Mouse (Mus musculus): ENCODE results near the gene Cd24a. TPM values are rescaled to one million over a fixed set of nuclear protein-coding genes. Genes with fewer than 3 reads are reported as not detected.

Cd24a gene
- polyA plus RNA-seq, 1 experiment, result 1.9 TPM

DNA sequence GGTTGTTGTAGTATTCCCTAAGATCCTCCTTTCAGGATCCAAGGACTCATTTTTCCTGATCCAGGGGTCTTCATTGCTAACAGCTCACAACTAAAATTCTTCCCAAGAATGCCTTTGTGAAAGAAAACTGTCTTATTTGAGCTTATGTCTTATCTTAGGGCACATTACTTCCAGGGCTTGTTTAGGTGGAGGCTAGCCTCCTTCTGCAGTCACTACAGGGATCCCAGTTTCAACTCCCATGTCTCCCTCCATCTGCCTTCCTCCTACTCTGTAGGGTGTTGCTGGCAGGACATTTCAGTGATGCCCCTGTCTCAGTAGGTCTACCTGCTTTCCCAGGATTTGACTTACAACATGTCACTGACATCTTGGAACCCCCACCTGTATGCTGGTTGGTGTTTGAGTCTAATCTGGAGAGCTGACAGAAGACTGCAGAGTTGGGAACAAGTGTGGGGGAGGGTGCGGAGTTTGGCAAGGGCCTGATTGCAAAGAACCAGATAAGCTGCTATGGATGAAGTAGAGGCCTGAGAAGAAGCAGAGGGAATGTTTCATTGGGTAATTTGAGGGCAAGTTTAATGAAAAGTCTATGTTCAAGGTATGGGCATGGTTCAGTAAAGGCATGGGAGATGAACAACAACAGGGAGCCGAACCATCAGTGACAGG is 20.1 kb downstream of the Cd24a start:
- Histone ChIP-seq H3K4me1 (ENCODE audit: control insufficient read depth, insufficient read depth, low read length) (no peaks in the 10 kb centered on the region), H3K4me3 (ENCODE audit: insufficient read depth, low read length) (no peak overlapping the region), H3K27ac (ENCODE audit: insufficient read depth, low read depth, low read length) (no peak overlapping the region)
- TF ChIP-seq CTCF (IDR thresholded peaks at IDR 0.05; ENCODE audit: low read depth, low read length) (no peak), POLR2A (IDR thresholded peaks at IDR 0.05; ENCODE audit: borderline replicate concordance, low read depth, low read length) (no peak)

DNA sequence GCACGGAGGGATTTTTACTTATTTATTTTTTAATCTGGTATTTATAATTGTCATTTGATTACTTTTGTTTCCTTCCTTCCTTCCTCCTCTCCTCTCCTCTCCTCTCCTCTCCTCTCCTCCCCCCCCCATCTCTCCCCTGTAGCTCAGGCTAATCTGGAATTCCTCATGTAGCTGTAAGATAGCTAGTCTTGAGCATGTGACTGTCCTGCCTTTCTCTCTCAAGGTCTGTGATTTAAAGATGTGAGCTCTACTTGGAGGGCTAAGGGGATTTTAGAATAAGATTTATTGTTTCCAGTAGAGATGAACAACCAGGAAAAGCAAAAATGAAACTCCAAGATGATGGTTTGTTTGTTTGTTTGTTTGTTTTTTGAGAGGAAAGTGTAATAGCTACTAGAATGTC is 23.0 kb downstream of the Cd24a start:
- Histone ChIP-seq H3K27ac (ENCODE audit: insufficient read depth, low read depth, low read length) (no peak overlapping the region), H3K4me1 (ENCODE audit: control insufficient read depth, insufficient read depth, low read length) (no peaks in the 10 kb centered on the region), H3K4me3 (ENCODE audit: insufficient read depth, low read length) (no peak overlapping the region)
- no peak for TF ChIP-seq POLR2A (IDR thresholded peaks at IDR 0.05; ENCODE audit: borderline replicate concordance, low read depth, low read length)
- TF ChIP-seq CTCF (IDR thresholded peaks at IDR 0.05; ENCODE audit: low read depth, low read length), result no peak

DNA sequence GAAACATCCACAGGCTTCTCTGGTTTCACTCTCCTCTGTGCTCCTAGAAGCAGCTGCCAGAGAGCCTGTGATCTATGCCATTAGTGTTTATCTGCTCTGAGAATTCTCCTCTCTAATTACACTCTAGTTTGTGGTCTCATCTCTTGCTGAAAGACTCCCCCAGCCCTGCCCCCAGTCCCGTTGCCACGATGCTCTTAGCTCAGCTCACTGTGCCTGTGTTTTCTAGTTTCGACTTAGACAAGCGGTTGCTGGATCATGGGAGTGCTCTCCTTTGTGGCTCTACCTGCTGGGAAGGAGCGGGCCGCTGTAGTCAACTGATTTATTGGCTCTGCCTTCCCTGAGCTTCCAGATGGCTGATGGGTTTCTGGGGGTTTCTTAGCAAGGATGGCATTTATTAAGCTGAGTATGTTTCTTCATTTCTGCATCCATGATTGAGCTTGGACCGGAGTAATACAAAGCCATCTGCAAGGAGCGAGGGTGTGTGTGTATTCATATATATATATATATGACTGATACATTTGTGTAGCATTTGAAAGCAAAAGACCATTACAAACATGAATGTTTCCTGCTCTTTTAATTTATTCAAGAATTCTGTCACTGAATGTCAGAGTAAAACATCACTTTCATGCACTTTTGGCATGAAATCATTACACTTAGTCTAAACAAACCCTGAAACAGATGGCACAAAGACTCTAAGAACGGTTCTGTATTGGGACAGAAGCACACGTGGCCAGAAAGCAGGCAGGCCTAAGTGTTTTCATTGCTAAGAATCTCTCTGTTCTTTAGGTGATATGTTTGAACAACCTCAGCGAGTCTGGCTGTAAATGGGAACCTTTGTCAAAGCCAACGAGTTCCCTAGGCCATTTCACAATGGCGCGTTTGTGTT is 23.7 kb downstream of the Cd24a start:
- Histone ChIP-seq H3K4me1 (ENCODE audit: control insufficient read depth, insufficient read depth, low read length) (no peaks in the 10 kb centered on the region), H3K4me3 (ENCODE audit: insufficient read depth, low read length) (no peak overlapping the region), H3K27ac (ENCODE audit: insufficient read depth, low read depth, low read length) (no peak overlapping the region)
- TF ChIP-seq POLR2A (IDR thresholded peaks at IDR 0.05; ENCODE audit: borderline replicate concordance, low read depth, low read length), result no peak
- no peak for TF ChIP-seq CTCF (IDR thresholded peaks at IDR 0.05; ENCODE audit: low read depth, low read length)

DNA sequence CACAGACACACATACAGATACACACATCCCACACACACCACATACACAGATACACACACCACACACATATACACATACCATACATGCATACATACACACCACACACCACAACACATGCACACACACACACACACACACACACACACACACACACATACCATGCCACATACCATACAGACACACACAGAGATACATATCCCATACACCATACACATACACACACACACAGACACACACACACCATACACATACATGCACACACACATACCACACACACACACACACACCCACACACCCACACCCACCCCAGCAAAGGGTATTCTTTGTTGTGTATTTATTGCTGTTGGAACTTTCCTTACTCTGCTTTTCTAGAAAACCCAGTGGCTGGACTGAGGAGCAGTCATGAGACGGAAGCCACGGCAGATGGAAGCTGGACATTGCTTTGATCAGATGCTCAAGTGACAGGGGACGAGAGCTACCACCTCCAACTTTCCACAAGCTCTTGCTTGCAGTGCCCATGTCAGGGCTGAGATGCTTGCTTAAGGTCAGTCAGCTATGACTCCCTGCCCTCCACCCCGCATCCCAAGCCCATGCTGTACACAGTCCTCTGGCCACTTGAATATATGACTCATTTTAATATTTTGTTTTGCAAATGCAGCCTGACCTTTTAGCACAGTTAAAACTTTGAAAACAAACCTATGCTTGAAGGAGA is 26.0 kb downstream of the Cd24a start:
- Histone ChIP-seq H3K27ac (ENCODE audit: insufficient read depth, low read depth, low read length) (no peak overlapping the region), H3K4me3 (ENCODE audit: insufficient read depth, low read length) (no peak overlapping the region), H3K4me1 (ENCODE audit: control insufficient read depth, insufficient read depth, low read length) (no peaks in the 10 kb centered on the region)
- no peak for TF ChIP-seq POLR2A (IDR thresholded peaks at IDR 0.05; ENCODE audit: borderline replicate concordance, low read depth, low read length)
- TF ChIP-seq CTCF (IDR thresholded peaks at IDR 0.05; ENCODE audit: low read depth, low read length), result no peak

DNA sequence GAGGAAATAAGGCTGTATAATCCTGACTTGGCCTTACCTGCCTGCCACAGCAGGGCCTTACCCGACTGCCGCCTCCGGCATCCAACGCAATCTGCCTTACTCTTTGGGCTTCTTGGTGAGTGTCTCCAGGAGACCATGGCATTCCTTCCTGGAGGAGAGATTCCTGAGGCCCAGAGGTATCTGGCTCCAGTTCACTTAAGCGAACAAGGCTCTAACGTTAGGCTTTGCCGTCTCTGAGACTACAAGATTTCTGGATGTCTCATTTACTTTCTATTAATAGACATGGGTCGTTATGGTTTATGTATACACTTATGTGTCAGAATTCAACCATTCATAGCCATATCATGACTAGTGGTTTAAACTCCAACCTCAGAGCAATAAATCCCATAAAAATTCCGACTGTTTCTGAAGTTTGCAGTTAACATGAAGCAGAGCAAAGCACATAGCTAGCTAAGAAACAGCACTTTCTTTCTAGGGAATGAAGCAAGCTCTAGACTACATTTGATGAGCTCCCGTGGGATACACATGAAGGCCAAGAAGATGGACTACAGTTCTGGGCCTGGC is 26.7 kb downstream of the Cd24a start:
- TF ChIP-seq POLR2A (IDR thresholded peaks at IDR 0.05; ENCODE audit: borderline replicate concordance, low read depth, low read length), result no peak
- TF ChIP-seq CTCF (IDR thresholded peaks at IDR 0.05; ENCODE audit: low read depth, low read length), result no peak
- no peaks in the 10 kb centered on the region for H3K4me1 ChIP-seq (ENCODE audit: control insufficient read depth, insufficient read depth, low read length)
- H3K4me3 ChIP-seq (ENCODE audit: insufficient read depth, low read length), result no peak overlapping the region
- H3K27ac ChIP-seq (ENCODE audit: insufficient read depth, low read depth, low read length), result no peak overlapping the region

DNA sequence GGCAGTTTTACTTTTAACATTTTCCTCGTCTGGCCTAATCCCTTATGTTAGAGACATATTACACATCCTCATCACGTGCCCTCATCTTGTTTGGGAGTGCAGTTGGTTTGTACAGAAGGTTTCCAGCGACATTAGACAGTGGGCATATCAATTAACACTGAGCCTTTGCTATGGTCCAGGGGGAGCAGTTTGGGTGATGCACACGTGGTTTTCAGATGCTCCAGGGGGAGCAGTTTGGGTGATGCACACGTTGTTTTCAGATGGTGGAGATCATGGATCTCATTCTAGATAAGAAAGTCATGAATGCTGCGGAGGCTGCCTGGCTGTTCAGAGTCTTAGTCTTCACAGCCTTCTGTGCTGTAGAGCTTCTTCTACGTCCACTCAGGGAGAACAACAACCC is 27.8 kb downstream of the Cd24a start:
- Histone ChIP-seq H3K27ac (ENCODE audit: insufficient read depth, low read depth, low read length) (no peak overlapping the region), H3K4me1 (ENCODE audit: control insufficient read depth, insufficient read depth, low read length) (no peaks in the 10 kb centered on the region), H3K4me3 (ENCODE audit: insufficient read depth, low read length) (no peak overlapping the region)
- TF ChIP-seq CTCF (IDR thresholded peaks at IDR 0.05; ENCODE audit: low read depth, low read length) (no peak), POLR2A (IDR thresholded peaks at IDR 0.05; ENCODE audit: borderline replicate concordance, low read depth, low read length) (no peak)

DNA sequence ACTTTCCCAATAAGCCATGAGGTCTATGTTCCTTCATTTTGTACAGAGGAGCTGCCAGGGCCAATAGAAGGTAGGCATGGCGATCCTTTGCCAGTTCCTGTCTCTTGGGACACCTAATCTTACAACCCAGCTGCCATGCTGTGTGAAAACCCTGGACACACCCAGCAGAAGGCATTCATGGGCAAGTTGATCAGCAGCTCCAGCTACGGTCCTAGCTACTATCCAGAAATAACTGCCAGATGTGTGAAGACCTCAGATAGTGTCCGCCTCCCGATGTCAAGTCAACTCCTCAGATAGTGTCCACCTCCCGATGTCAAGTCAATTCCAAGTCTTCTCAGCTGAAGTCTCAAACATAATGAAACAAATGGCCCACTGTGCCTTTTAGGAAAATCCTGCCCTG is 31.4 kb downstream of the Cd24a start:
- Histone ChIP-seq H3K4me1 (ENCODE audit: control insufficient read depth, insufficient read depth, low read length) (peaks cover 2% of the 10 kb centered on the region; the same call in 1 of the 2 replicates), H3K27ac (ENCODE audit: insufficient read depth, low read depth, low read length) (no peak overlapping the region), H3K4me3 (ENCODE audit: insufficient read depth, low read length) (no peak overlapping the region)
- no peak for TF ChIP-seq POLR2A (IDR thresholded peaks at IDR 0.05; ENCODE audit: borderline replicate concordance, low read depth, low read length)
- no peak for TF ChIP-seq CTCF (IDR thresholded peaks at IDR 0.05; ENCODE audit: low read depth, low read length)

DNA sequence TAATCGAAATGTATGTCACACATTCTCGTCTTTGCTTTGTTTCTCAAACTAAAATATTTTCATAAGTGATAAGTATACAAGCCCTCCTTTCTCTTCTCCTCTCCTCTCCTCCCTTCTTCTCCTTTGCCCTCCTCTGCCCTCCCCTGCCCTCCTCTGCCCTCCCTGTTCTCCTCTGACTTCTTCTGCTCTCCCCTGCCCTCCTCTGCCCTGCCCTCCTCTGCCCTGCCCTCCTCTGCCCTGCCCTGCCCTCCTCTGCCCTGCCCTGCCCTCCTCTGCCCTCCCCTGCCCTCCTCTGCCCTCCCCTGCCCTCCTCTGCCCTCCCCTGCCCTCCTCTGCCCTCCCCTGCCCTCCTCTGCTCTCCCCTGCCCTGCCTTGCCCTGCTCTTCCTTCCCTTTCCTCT is 31.9 kb downstream of the Cd24a start:
- Histone ChIP-seq H3K27ac (ENCODE audit: insufficient read depth, low read depth, low read length) (no peak overlapping the region), H3K4me1 (ENCODE audit: control insufficient read depth, insufficient read depth, low read length) (peaks cover 2% of the 10 kb centered on the region; the same call in 1 of the 2 replicates), H3K4me3 (ENCODE audit: insufficient read depth, low read length) (no peak overlapping the region)
- no peak for TF ChIP-seq POLR2A (IDR thresholded peaks at IDR 0.05; ENCODE audit: borderline replicate concordance, low read depth, low read length)
- no peak for TF ChIP-seq CTCF (IDR thresholded peaks at IDR 0.05; ENCODE audit: low read depth, low read length)

DNA sequence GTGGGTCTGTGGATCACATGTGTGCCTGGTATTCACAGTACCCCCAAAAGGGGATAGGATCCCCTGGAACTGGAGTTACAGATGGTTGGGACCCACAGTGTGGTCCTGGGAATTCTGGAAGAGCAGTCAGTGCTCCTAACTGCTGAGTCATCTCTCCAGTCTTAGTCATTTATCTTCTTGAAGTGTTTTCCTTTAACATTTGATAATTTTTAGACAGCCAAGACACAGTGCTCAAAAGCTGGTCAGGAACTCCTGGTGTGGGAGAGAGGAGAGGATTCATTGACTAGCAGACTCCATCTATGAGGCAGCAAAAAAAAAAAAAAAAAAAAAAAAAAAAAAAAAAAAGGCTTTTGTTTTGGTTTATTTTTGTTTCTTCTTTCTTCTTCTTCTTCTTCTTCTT is 33.0 kb downstream of the Cd24a start:
- no peak for TF ChIP-seq CTCF (IDR thresholded peaks at IDR 0.05; ENCODE audit: low read depth, low read length)
- TF ChIP-seq POLR2A (IDR thresholded peaks at IDR 0.05; ENCODE audit: borderline replicate concordance, low read depth, low read length), result no peak
- Histone ChIP-seq H3K4me1 (ENCODE audit: control insufficient read depth, insufficient read depth, low read length) (peaks cover 2% of the 10 kb centered on the region; the same call in 1 of the 2 replicates), H3K27ac (ENCODE audit: insufficient read depth, low read depth, low read length) (no peak overlapping the region), H3K4me3 (ENCODE audit: insufficient read depth, low read length) (no peak overlapping the region)

Data from bone marrow macrophage, adult 2 months (primary cell).